In the genomic region with DNA sequence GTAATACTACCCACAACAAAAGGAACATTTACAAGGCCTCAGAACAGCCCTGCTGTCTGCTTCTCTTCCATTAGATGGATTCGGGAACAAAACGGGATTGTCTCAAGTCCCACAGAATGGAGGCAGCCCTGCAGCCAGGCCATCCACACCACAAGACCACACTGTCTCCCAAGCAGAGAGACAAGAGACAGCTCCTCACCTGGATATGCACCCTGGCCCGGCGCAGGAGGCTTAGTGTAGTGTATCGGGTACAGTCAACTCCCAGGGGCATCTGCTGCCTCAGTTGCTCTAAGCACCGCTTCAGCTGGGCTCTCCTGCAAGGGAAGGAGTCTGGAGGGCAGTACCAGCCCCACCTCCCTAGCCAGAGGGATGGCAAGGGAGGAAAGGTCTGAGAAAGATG, we compare ENCODE assay signal across 8 mouse cellular contexts. TPM values are rescaled to one million over a fixed set of nuclear protein-coding genes. Genes with fewer than 3 reads are reported as not detected.
DNase-seq lines count a peak whose midpoint lies in the region; ATAC-seq and TF ChIP-seq lines count a peak whose summit lies in the region.

No protein-coding gene starts in this region.

- H3K4me2 ChIP-seq in lung, embryonic 14.5 days = peak overlapping the region; percentile 90
- peak overlapping the region; percentile 93 for H3K4me2 ChIP-seq in intestine, postnatal 0 days (replicated peaks; ENCODE audit: low read depth)
- peak overlapping the region; percentile 93 for H3K4me2 ChIP-seq in neural tube, embryonic 12.5 days (replicated peaks)

- H3K27me3 ChIP-seq in lung, embryonic 14.5 days (ENCODE audit: insufficient read depth, low read length) = no peaks in the 10 kb centered on the region
- H3K27me3 ChIP-seq in intestine, postnatal 0 days (replicated peaks; ENCODE audit: control insufficient read depth, insufficient read depth, low read length) = no peaks in the 10 kb centered on the region
- no peaks in the 10 kb centered on the region for H3K27me3 ChIP-seq in neural tube, embryonic 12.5 days (replicated peaks)

- peaks cover 13% of the 10 kb centered on the region for H3K4me1 ChIP-seq in lung, embryonic 14.5 days (ENCODE audit: insufficient read depth)
- peaks cover 8% of the 10 kb centered on the region for H3K4me1 ChIP-seq in intestine, postnatal 0 days (replicated peaks; ENCODE audit: control insufficient read depth, insufficient read depth, low read length)
- peaks cover 45% of the 10 kb centered on the region for H3K4me1 ChIP-seq in neural tube, embryonic 12.5 days

- no peak for DNase-seq in lung, embryonic 14.5 days
- no peak for DNase-seq in lung, postnatal 10 days
- no peak for DNase-seq in urinary bladder, adult 18-20 months (ENCODE audit: low spot score in 2 of 2)
- no peak for DNase-seq in urinary bladder, postnatal 25 days (ENCODE audit: low spot score)
- no peak for DNase-seq in adipocyte (ENCODE audit: low spot score)

- no peak overlapping the region for H3K27ac ChIP-seq in lung, embryonic 14.5 days (ENCODE audit: low read depth)
- H3K27ac ChIP-seq in intestine, postnatal 0 days (ENCODE audit: low read depth, low read length) = no peak overlapping the region
- H3K27ac ChIP-seq in neural tube, embryonic 12.5 days = no peak overlapping the region

- peaks cover 39% of the 10 kb centered on the region for H3K36me3 ChIP-seq in lung, embryonic 14.5 days (ENCODE audit: insufficient read depth)
- H3K36me3 ChIP-seq in intestine, postnatal 0 days (ENCODE audit: control insufficient read depth, insufficient read depth) = peaks cover 29% of the 10 kb centered on the region
- H3K36me3 ChIP-seq in neural tube, embryonic 12.5 days = peaks cover 29% of the 10 kb centered on the region

- H3K4me3 ChIP-seq in lung, embryonic 14.5 days (ENCODE audit: low read depth, low read length) = peak overlapping the region; percentile 65
- no peak overlapping the region for H3K4me3 ChIP-seq in intestine, postnatal 0 days (ENCODE audit: low read depth, low read length)
- H3K4me3 ChIP-seq in neural tube, embryonic 12.5 days = peak overlapping the region; percentile 70

- no peak for TF ChIP-seq CTCF in lung, embryonic 14.5 days (IDR thresholded peaks at IDR 0.05; ENCODE audit: low read depth)
- no peak for TF ChIP-seq CTCF in intestine, postnatal 0 days (IDR thresholded peaks at IDR 0.05; ENCODE audit: low read depth)

- no peak overlapping the region for H3K9ac ChIP-seq in lung, embryonic 14.5 days
- H3K9ac ChIP-seq in intestine, postnatal 0 days (ENCODE audit: low read depth, low read length) = no peak overlapping the region
- H3K9ac ChIP-seq in neural tube, embryonic 12.5 days = peak overlapping the region; percentile 73; the same call in 1 of the 2 replicates

- WGBS in lung, embryonic 14.5 days = 84% methylated on average over 6 of the region's 6 CpGs
- 87% methylated on average over 6 of the region's 6 CpGs for WGBS in intestine, postnatal 0 days
- 82% methylated on average over 6 of the region's 6 CpGs for WGBS in neural tube, embryonic 12.5 days

- ATAC-seq in lung, embryonic 14.5 days (ENCODE audit: insufficient read depth) = no peak
- ATAC-seq in erythroblast, adult 5-6 weeks (replicated peaks; ENCODE audit: low FRiP score, poor library complexity, severe bottlenecking) = peak; percentile 11; the same call in 1 of the 2 replicates
- no peak for ATAC-seq in intestine, postnatal 0 days
- no peak for ATAC-seq in neural tube, embryonic 12.5 days (ENCODE audit: low FRiP score, low read depth)

- no peaks in the 10 kb centered on the region for H3K9me3 ChIP-seq in lung, embryonic 14.5 days (ENCODE audit: low read depth, low read length)
- H3K9me3 ChIP-seq in intestine, postnatal 0 days (ENCODE audit: control insufficient read depth) = no peaks in the 10 kb centered on the region
- H3K9me3 ChIP-seq in neural tube, embryonic 12.5 days = no peaks in the 10 kb centered on the region

RNA-seq across cellular contexts. Expression of a gene that starts 1.5 kb away (rescaled TPM):
- polyA plus RNA-seq in lung, embryonic 14.5 days (2014; fragmentation: Nextera tagmentation; extraction: Ambion mirVana) = 45.6 and 46.2 TPM in 2 replicates
- total RNA-seq in erythroblast, adult 5-6 weeks (2015; ENCODE audit: low replicate concordance) = 14.2 and 15.0 TPM in 2 replicates
- total RNA-seq in erythroblast, adult 5-6 weeks (2017; ENCODE audit: low replicate concordance) = 20.1 and 28.7 TPM in 2 replicates
- polyA plus RNA-seq in intestine, postnatal 0 days (2015; fragmentation: Nextera tagmentation; extraction: Ambion mirVana) = 7.8 and 8.5 TPM in 2 replicates
- polyA plus RNA-seq in neural tube, embryonic 12.5 days (2016; fragmentation: Nextera tagmentation; extraction: Ambion mirVana) = 24.3 and 26.0 TPM in 2 replicates

RNA-seq across cellular contexts. Expression of a gene that starts 6.4 kb away (rescaled TPM):
- 74.1 and 80.9 TPM in 2 replicates for polyA plus RNA-seq in lung, embryonic 14.5 days (2014; fragmentation: Nextera tagmentation; extraction: Ambion mirVana)
- 44.1 and 62.1 TPM in 2 replicates for total RNA-seq in erythroblast, adult 5-6 weeks (2015; ENCODE audit: low replicate concordance)
- total RNA-seq in erythroblast, adult 5-6 weeks (2017; ENCODE audit: low replicate concordance) = 12.9 and 19.2 TPM in 2 replicates
- 142 and 156 TPM in 2 replicates for polyA plus RNA-seq in intestine, postnatal 0 days (2015; fragmentation: Nextera tagmentation; extraction: Ambion mirVana)
- 100.0 and 109 TPM in 2 replicates for polyA plus RNA-seq in neural tube, embryonic 12.5 days (2016; fragmentation: Nextera tagmentation; extraction: Ambion mirVana)

RNA-seq across cellular contexts. Expression of a gene that starts 7.9 kb away (rescaled TPM):
- polyA plus RNA-seq in lung, embryonic 14.5 days (2014; fragmentation: Nextera tagmentation; extraction: Ambion mirVana) = 546 and 576 TPM in 2 replicates
- total RNA-seq in erythroblast, adult 5-6 weeks (2015; ENCODE audit: low replicate concordance) = 130 and 134 TPM in 2 replicates
- 36.8 and 38.1 TPM in 2 replicates for total RNA-seq in erythroblast, adult 5-6 weeks (2017; ENCODE audit: low replicate concordance)
- 540 and 567 TPM in 2 replicates for polyA plus RNA-seq in intestine, postnatal 0 days (2015; fragmentation: Nextera tagmentation; extraction: Ambion mirVana)
- polyA plus RNA-seq in neural tube, embryonic 12.5 days (2016; fragmentation: Nextera tagmentation; extraction: Ambion mirVana) = 321 and 339 TPM in 2 replicates

RNA-seq across cellular contexts. Expression of a gene that starts 34.4 kb away (rescaled TPM):
- 105 and 106 TPM in 2 replicates for polyA plus RNA-seq in lung, embryonic 14.5 days (2014; fragmentation: Nextera tagmentation; extraction: Ambion mirVana)
- 19.6 and 20.2 TPM in 2 replicates for total RNA-seq in erythroblast, adult 5-6 weeks (2015; ENCODE audit: low replicate concordance)
- total RNA-seq in erythroblast, adult 5-6 weeks (2017; ENCODE audit: low replicate concordance) = 31.8 and 33.4 TPM in 2 replicates
- polyA plus RNA-seq in intestine, postnatal 0 days (2015; fragmentation: Nextera tagmentation; extraction: Ambion mirVana) = 85.3 and 93.0 TPM in 2 replicates
- 82.0 and 86.1 TPM in 2 replicates for polyA plus RNA-seq in neural tube, embryonic 12.5 days (2016; fragmentation: Nextera tagmentation; extraction: Ambion mirVana)

RNA-seq across cellular contexts. Expression of a gene that starts 41.4 kb away (rescaled TPM):
- 0.69 and 1.0 TPM in 2 replicates for polyA plus RNA-seq in lung, embryonic 14.5 days (2014; fragmentation: Nextera tagmentation; extraction: Ambion mirVana)
- total RNA-seq in erythroblast, adult 5-6 weeks (2015; ENCODE audit: low replicate concordance) = 9.0 and 14.2 TPM in 2 replicates
- 7.8 and 7.9 TPM in 2 replicates for total RNA-seq in erythroblast, adult 5-6 weeks (2017; ENCODE audit: low replicate concordance)
- polyA plus RNA-seq in intestine, postnatal 0 days (2015; fragmentation: Nextera tagmentation; extraction: Ambion mirVana) = 1.2 and 1.3 TPM in 2 replicates
- 0.52 and 1.0 TPM in 2 replicates for polyA plus RNA-seq in neural tube, embryonic 12.5 days (2016; fragmentation: Nextera tagmentation; extraction: Ambion mirVana)
